Mouse (Mus musculus) midbrain, embryonic 12.5 days (tissue): ENCODE measurements around the gene Fbrsl1. TPM values are rescaled to one million over a fixed set of nuclear protein-coding genes. Genes with fewer than 3 reads are reported as not detected.

Experiments
- ATAC-seq: fragments of 200-750 bp; cut with Nextera tagmentation; 2 replicates; pipeline ENCODE4 v1.8.0; 2017; ENCODE audit warnings: low read depth, moderate TSS enrichment, moderate library complexity; ENCODE audit not compliant: low FRiP score
- H3K27ac ChIP-seq: fragments of 300-500 bp; sonication (generic); replicated peaks from 2 replicates; pipeline ENCODE4 v1.5.1; 2016; ENCODE audit warnings: mild to moderate bottlenecking
- H3K27me3 ChIP-seq: fragments of 300-500 bp; sonication (generic); 2 replicates; pipeline ENCODE4 v1.6.1; 2016; ENCODE audit warnings: mild to moderate bottlenecking
- H3K36me3 ChIP-seq: fragments of 300-500 bp; sonication (generic); 2 replicates; pipeline ENCODE4 v1.6.1; 2016
- H3K4me1 ChIP-seq: fragments of 300-500 bp; sonication (generic); 2 replicates; pipeline ENCODE4 v1.6.1; 2016
- H3K4me2 ChIP-seq: fragments of 300-500 bp; sonication (generic); replicated peaks from 2 replicates; pipeline ENCODE4 v1.6.1; 2016; ENCODE audit warnings: mild to moderate bottlenecking, moderate library complexity
- H3K4me3 ChIP-seq: fragments of 300-500 bp; sonication (generic); 2 replicates; pipeline ENCODE4 v1.5.1; 2016; ENCODE audit warnings: mild to moderate bottlenecking
- H3K9ac ChIP-seq: fragments of 300-500 bp; sonication (generic); replicated peaks from 2 replicates; pipeline ENCODE4 v1.6.1; 2016; ENCODE audit warnings: mild to moderate bottlenecking, moderate library complexity
- H3K9me3 ChIP-seq: fragments of 300-500 bp; sonication (generic); 2 replicates; pipeline ENCODE4 v1.6.1; 2016; ENCODE audit warnings: mild to moderate bottlenecking
- WGBS: fragments of 180-500 bp; shearing (Covaris S2); methylation state at CpG from one replicate; pipeline ENCODE4 v1.1.7; 2016; 5-methylcytosine and 5-hydroxymethylcytosine counted together
- polyA plus RNA-seq: library from polyadenylated mRNA; unstranded; fragments of >200 nt; fragmentation: Nextera tagmentation; extraction: Ambion mirVana; gene quantifications from 2 replicates; pipeline ENCODE4 v1.2.1, GENCODE M21; 2016

Fbrsl1 gene
- polyA plus RNA-seq, 1 experiment from 2014 or later, result 23.8 TPM

GRCm38 (mm10) chr5:110347006-110347405 lies 101.3 kb downstream of the Fbrsl1 start:
- Histone ChIP-seq H3K9me3 (no peaks in the 10 kb centered on the region), H3K9ac (no peak overlapping the region), H3K36me3 (no peaks in the 10 kb centered on the region), H3K4me1 (peaks cover 15% of the 10 kb centered on the region), H3K4me3 (no peak overlapping the region), H3K27ac (no peak overlapping the region), H3K27me3 (peaks cover 31% of the 10 kb centered on the region), H3K4me2 (no peak overlapping the region)
- no peak for ATAC-seq
- WGBS, result 89% methylated on average over 8 of the region's 8 CpGs

- H3K4me3 ChIP-seq, result no peak overlapping the region
- H3K36me3 ChIP-seq, result no peaks in the 10 kb centered on the region
- no peak overlapping the region for H3K4me2 ChIP-seq
- no peak overlapping the region for H3K27ac ChIP-seq
- no peak for ATAC-seq
- no peak overlapping the region for H3K9ac ChIP-seq
- 86% methylated on average over 4 of the region's 4 CpGs for WGBS
- no peaks in the 10 kb centered on the region for H3K9me3 ChIP-seq
- H3K27me3 ChIP-seq, result peaks cover 43% of the 10 kb centered on the region
- H3K4me1 ChIP-seq, result peaks cover 15% of the 10 kb centered on the region
Measured at GRCm38 (mm10) chr5:110345553-110345952, 102.8 kb downstream of the Fbrsl1 start.

- 81% methylated on average over 4 of the region's 4 CpGs for WGBS
- Histone ChIP-seq H3K9ac (no peak within 1 kb of the TSS), H3K4me1 (peaks cover 15% of the 10 kb centered on the region), H3K36me3 (no peaks in the 10 kb centered on the region), H3K27me3 (peaks cover 43% of the 10 kb centered on the region), H3K9me3 (no peaks in the 10 kb centered on the region), H3K4me3 (no peak within 1 kb of the TSS), H3K27ac (no peak within 1 kb of the TSS), H3K4me2 (no peak within 1 kb of the TSS)
- ATAC-seq, result no peak
Measured at GRCm38 (mm10) chr5:110344524-110344923, 103.8 kb downstream of the Fbrsl1 start, which contains the start of gene Lrcol1. TSS of gene Lrcol1 (plus strand) at chr5:110344730.

- Histone ChIP-seq H3K27ac (no peak within 1 kb of the TSS), H3K9ac (peak within 1 kb of the TSS; percentile 66), H3K4me1 (peaks cover 15% of the 10 kb centered on the region), H3K36me3 (peaks cover 8% of the 10 kb centered on the region), H3K4me2 (peak within 1 kb of the TSS; percentile 87), H3K27me3 (peaks cover 43% of the 10 kb centered on the region), H3K9me3 (no peaks in the 10 kb centered on the region), H3K4me3 (peak within 1 kb of the TSS; percentile 54)
- peak; percentile 73 for ATAC-seq
- WGBS, result 2% methylated on average over 43 of the region's 43 CpGs
Measured at GRCm38 (mm10) chr5:110342648-110343284, 105.5 kb downstream of the Fbrsl1 start, which contains the start of gene P2rx2. TSS of gene P2rx2 (minus strand) at chr5:110343212.

GRCm38 (mm10) chr5:110338792-110339191 lies 109.5 kb downstream of the Fbrsl1 start:
- Histone ChIP-seq H3K9me3 (no peaks in the 10 kb centered on the region), H3K4me3 (no peak overlapping the region), H3K4me1 (peaks cover 15% of the 10 kb centered on the region), H3K4me2 (no peak overlapping the region), H3K36me3 (peaks cover 48% of the 10 kb centered on the region), H3K27me3 (peaks cover 30% of the 10 kb centered on the region), H3K9ac (no peak overlapping the region), H3K27ac (no peak overlapping the region)
- WGBS, result 98% methylated on average over 2 of the region's 2 CpGs
- ATAC-seq, result no peak

- WGBS, result 84% methylated on average over 3 of the region's 3 CpGs
Measured at GRCm38 (mm10) chr5:110330508-110330907, 117.8 kb downstream of the Fbrsl1 start.

GRCm38 (mm10) chr5:110313127-110313526 lies 135.2 kb downstream of the Fbrsl1 start:
- Histone ChIP-seq H3K36me3 (peaks cover 56% of the 10 kb centered on the region), H3K4me1 (no peaks in the 10 kb centered on the region)
- ATAC-seq, result no peak

More at GRCm38 (mm10) chr5:110330508-110330907, 117.8 kb downstream of the Fbrsl1 start:
- no peak overlapping the region for H3K4me3 ChIP-seq
- no peak overlapping the region for H3K27ac ChIP-seq
- H3K4me2 ChIP-seq, result no peak overlapping the region
- H3K27me3 ChIP-seq, result no peaks in the 10 kb centered on the region
- no peak for ATAC-seq
- no peak overlapping the region for H3K9ac ChIP-seq
- H3K9me3 ChIP-seq, result no peaks in the 10 kb centered on the region
- no peaks in the 10 kb centered on the region for H3K4me1 ChIP-seq
- peaks cover 85% of the 10 kb centered on the region for H3K36me3 ChIP-seq

More at GRCm38 (mm10) chr5:110313127-110313526, 135.2 kb downstream of the Fbrsl1 start:
- H3K4me2 ChIP-seq, result no peak overlapping the region
- 95% methylated on average over 3 of the region's 3 CpGs for WGBS
- no peak overlapping the region for H3K9ac ChIP-seq
- no peak overlapping the region for H3K27ac ChIP-seq
- no peaks in the 10 kb centered on the region for H3K27me3 ChIP-seq
- H3K4me3 ChIP-seq, result no peak overlapping the region
- no peaks in the 10 kb centered on the region for H3K9me3 ChIP-seq

Other genes starting within 250 kb of the Fbrsl1 start
- gene Ankle2, start 217.5 kb downstream of the Fbrsl1 start, polyA plus RNA-seq, result 36.9 and 39.6 TPM in 2 replicates
- 89.0 and 89.4 TPM in 2 replicates for gene Pgam5, start 178.6 kb downstream of the Fbrsl1 start, polyA plus RNA-seq
- gene Pxmp2, start 162.3 kb downstream of the Fbrsl1 start, polyA plus RNA-seq, result 10.0 and 11.1 TPM in 2 replicates
- gene Pole, start 162.2 kb downstream of the Fbrsl1 start, polyA plus RNA-seq, result 29.6 and 31.9 TPM in 2 replicates
- 1.2 and 1.7 TPM in 2 replicates for gene P2rx2, start 105.3 kb downstream of the Fbrsl1 start, polyA plus RNA-seq
- gene Lrcol1, start 103.8 kb downstream of the Fbrsl1 start, polyA plus RNA-seq, result not detected in 2 replicates
- gene Galnt9, start 95.9 kb upstream of the Fbrsl1 start, polyA plus RNA-seq, result 8.4 and 10.9 TPM in 2 replicates
- gene Noc4l, start 204.9 kb upstream of the Fbrsl1 start, polyA plus RNA-seq, result 44.7 and 55.9 TPM in 2 replicates
- 35.5 and 37.6 TPM in 2 replicates for gene Ddx51, start 204.9 kb upstream of the Fbrsl1 start, polyA plus RNA-seq